Mouse (Mus musculus) c-Kit-negative CD71-positive TER-119-positive erythroid progenitor cells, embryonic 14.5 days (primary cell): Measurements from ENCODE around the gene Uck1.
"Not testable (repeated sequence)": the region's sequence is repeated elsewhere in the genome, so short reads cannot be mapped to it uniquely, and the experiment has no call there.

ENCODE experiments used
- DNase-seq: peaks from one replicate; pipeline ENCODE4 v3.0.0-alpha.2; 2013; ENCODE audit warnings: low read depth, low spot score

Uck1 gene

GRCm38 (mm10) chr2:32259657-32260417, at the start of gene Uck1:
Uck1 (minus strand) TSS chr2:32260159.
- DNase-seq = peak; percentile 87

DNA sequence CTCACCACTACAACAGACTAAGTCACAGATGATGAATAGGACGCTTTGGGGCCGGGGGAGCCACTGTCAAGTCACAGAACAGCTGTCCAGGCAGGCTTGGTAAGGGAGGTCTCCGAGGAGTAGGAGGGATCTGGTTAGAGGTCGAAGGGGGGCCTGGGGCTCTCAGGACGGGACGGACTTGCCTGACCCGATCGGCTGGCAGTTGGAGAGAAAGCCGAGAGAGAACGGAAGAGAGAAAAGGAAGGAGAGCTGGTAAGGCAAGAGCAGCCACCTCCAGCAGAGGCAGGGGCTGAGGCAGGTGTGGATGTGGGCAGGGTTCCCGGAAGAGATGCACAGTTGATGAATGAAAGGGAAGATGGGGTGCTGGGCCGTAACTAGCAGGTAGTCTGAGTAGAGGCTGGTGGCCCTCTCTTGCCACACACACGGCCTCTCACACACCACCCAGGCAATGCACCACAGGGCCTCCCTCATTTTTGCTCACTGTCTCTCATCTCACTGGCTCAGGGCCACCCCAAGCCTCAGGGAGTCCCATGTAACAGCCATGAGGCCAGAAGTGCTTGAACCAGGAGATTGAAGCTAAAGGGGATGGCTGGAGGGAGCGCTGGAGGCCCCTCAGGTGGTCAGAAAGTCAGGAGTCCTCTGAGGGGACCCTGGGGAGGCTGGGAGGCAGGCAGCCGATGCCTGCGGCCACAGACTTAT, 49.1 kb upstream of the Uck1 start:
- no peak for DNase-seq

DNA sequence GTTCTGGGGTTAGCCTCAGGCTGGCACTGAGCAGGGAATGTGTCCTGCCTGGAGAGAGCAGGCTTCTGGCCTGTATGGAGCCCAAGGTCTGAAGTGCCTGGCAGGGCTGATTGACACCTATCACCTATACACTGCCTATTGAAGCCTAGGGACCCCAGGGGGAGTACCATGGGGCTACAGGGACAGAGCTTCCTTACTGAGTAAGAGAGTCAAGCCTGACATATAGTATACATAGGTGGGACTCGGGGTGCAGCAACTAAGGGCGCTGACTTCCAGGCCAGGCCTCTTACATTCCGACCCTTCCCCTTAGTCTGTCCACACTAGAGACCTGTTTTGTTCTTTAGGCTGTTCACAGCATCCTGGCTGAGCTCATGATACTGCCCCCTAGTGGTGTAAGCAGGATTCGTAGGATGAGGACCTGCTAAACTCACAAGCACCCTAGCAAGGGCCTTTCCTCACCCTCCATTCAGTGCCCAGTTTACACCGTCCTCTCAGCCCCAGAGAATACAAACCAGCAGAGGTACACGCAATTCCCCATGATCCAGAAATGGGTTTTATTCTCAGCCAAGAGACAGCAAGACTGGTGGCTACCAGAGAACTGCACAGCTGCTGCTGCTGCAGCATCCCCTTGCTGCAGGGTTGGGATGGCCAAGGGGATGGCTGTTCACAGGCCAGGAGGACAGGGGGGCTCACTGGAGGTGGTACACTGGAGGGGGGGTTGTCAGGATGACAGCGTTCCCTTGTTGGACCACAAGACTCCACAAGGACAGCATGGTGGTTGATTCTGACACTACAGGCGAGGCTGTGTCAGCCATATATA, 48.2 kb upstream of the Uck1 start:
- peak; percentile 48 for DNase-seq

GRCm38 (mm10) chr2:32307247-32307798, 47.4 kb upstream of the Uck1 start:
- DNase-seq = no peak

GRCm38 (mm10) chr2:32306176-32306575, 46.2 kb upstream of the Uck1 start:
- DNase-seq = no peak

DNA sequence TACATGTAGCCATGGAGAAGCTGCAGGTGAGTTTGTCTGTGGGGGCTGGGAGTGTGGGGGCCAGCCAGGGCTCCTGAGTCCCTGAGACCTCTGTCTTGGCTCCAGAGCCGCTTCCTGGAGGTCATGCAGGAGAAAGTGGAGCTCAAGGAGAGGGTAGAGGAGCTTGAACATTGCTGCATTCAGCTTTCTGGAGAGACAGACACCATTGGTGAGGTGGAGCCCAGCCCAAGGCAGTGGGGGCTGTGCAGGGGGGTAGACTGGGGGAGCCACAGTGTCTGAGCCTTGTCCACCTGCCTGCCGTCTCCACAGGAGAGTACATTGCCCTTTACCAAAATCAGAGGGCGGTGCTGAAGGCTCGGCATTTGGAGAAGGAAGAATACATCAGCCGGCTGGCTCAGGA, 45.7 kb upstream of the Uck1 start:
- DNase-seq = no peak

DNA sequence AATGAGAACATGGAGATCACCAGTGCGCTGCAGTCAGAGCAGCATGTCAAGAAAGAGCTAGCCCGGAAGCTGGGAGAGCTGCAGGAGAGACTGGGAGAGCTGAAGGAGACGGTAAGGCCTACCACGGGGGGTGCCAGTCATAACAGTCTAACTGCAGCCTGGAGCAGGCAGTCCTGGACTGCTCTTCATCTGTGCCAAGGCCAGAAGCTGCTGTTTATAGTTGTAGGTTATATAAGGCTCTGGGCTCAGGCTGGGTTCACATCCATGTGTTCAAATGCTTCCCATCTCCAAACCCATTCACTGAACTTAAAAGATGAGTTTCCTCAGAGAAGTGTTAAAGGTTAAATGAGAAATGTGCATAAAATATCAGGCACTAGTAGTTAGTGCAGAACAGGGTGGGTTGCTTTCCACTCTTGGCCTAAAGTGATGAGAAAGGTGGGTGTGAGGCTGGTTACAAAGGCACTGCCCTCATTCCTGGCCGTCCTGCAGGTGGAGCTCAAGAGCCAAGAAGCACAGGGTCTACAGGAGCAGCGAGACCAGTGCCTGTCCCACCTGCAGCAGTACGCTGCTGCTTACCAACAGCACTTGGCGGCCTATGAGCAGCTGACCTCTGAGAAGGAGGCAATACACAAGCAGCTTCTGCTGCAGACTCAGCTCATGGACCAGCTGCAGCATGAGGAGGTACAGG, 44.3 kb upstream of the Uck1 start:
- DNase-seq = no peak

- DNase-seq = no peak
Measured at GRCm38 (mm10) chr2:32302952-32303351, 43.0 kb upstream of the Uck1 start.

DNA sequence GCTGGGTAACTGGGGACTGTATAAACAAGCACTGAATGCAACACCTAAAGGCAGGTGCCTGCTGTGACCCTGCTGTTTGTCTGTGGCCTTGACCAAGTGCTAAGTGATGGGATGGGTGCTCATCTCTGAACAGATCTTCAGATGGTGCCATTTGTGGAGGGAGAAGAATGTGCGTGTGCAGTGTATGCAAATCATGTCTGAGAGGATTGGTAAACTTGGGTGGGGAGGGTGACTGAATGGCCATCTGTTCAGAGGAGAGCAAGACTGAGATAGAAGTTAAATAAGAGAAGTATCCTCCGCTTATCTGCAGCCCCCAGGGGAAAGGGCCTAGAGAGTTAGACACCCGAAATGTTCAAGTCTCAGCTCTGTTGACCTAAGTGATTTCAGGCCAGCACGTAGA, 39.5 kb upstream of the Uck1 start:
- no peak for DNase-seq

DNA sequence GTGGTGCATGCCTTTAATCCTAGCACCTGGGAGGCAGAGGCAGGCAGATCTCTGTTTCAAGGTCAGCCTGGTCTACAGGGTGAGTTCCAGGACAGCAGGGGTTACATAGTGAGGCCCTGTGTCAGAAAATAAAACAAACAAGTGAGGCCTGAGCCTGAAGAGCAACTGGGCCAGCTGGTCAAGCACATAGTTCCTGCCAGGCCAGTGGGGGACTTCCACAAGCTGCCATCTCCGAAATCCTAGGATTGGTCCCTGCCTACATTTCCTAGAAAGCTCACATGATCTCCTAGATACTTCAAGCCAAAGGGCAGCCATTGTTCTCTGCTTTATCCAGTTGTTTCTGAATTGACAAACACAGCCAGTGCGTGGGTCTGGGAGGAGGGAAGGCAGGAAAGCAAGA, 35.9 kb upstream of the Uck1 start:
- DNase-seq = not testable (repeated sequence)

DNA sequence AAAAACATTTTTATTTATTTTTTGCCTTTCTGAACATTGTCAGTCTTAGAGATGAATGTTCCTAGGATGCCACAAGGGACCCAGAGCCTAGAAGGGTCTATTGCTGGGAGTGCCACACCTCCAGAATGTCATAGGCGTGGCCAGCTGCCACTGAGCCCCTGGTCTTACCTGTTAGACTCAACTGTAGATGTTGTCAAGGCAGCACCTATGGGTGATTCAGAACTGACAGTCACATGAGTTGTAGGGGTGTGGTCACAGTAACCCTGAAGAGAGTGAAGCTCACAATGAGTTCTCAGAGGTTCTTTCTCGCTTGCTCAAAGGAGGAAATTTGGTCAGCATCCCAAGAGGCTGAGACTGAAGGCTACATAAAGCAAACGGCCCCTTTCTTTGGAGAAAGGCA, 35.3 kb upstream of the Uck1 start:
- no peak for DNase-seq

GRCm38 (mm10) chr2:32294348-32294747, 34.4 kb upstream of the Uck1 start:
- DNase-seq = no peak

GRCm38 (mm10) chr2:32289578-32289977, 29.6 kb upstream of the Uck1 start:
- DNase-seq = peak; percentile 70

GRCm38 (mm10) chr2:32288371-32288931, 28.5 kb upstream of the Uck1 start:
- DNase-seq = peak; percentile 31

DNA sequence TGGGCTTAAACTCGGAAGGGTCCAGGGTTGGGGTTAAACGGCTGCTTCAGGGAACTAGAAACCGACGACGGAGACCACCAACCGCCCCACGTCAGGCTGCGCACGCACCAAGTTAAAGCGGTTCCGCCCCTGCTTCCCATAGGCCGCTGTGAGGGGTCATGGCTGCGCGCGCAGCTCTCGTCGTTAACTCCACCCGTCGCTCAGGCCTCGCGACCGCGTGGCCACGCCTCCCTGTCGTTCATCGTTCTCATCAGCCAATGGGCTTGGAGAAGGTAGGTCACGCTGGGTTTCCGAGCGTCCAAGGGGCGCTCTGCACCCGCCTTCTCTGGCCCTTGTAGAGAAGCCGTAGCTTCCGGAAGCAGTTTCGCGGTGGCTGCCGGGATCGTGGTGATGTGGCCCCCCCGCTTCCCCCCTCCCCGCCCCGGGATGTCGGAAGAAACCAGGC, 28.0 kb upstream of the Uck1 start, which contains the start of gene Swi5:
Swi5 (minus strand) TSS at position 153 of the 445 bp plus-strand sequence.
- DNase-seq = peak; percentile 100

- peak; percentile 25 for DNase-seq
Measured at GRCm38 (mm10) chr2:32287334-32287840, 27.4 kb upstream of the Uck1 start, which contains the start of gene Golga2. Golga2 (plus strand) TSS chr2:32287384.

DNA sequence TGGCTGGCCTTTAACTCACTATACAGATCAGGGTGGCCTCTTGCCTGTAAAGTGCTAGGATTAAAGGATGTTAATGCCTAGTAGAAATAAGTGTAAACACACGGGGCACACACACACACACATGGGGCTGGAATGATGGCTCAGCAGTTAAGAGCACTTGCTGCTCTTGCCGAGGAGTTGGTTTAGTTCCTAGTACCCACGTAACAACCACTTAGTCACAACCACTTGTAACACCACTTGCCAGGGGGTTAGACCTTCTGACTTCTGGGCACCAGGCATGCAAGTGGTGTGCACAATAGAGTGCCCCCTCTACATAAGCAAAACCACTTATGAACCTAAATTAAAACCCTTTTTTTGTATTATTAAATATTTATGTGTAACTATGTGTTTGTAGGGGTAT, 24.0 kb upstream of the Uck1 start:
- no peak for DNase-seq

- no peak for DNase-seq
Measured at GRCm38 (mm10) chr2:32282727-32283126, 22.8 kb upstream of the Uck1 start.

- DNase-seq = no peak
Measured at GRCm38 (mm10) chr2:32282289-32282688, 22.3 kb upstream of the Uck1 start.

DNA sequence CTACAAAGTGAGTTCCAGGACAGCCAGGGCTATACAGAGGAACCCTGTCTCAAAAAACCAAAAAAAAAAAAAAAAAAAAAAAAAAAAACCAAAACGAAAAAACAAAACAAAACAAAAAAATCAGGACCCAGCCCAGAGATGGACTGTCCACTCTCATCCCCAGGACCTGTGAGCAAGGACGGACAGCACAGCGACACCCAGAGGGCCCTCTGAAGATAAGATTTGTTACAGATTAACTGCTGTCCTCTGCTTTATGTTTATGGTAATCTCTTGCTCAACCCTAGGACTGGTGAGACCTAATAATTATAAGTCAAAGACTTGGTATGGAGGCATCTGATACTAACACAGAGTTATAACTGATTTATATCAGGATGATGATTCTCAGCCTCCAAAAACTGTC, 15.9 kb upstream of the Uck1 start:
- DNase-seq = no peak

DNA sequence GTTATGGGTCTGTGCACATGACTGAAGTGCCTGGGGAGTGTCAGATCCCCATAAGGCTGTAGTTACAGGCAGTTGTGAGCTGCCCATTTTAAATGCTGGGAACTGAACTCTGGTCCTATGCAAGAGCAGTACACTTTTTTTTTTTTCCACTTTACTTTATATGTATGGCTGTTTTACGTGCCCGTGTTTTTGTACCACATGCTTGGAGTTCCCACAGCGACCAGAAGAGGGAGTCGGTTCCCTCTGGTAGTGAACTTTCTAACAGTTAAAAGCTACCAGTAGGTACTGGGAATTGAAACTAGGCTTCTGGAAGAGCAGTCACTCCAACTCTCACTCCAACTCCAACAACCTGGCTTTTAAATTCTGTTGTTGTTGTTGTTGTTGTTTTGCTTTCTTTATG, 676 bp upstream of the Uck1 start:
- DNase-seq = peak; percentile 57
